Mouse (Mus musculus): ENCODE measurements around the gene Hexim1. TPM values are rescaled to one million over a fixed set of nuclear protein-coding genes. Genes with fewer than 3 reads are reported as not detected.

The Hexim1 gene
- total RNA-seq, 2 experiments from 2014 or later = 49.6 to 50.1 TPM

DNA sequence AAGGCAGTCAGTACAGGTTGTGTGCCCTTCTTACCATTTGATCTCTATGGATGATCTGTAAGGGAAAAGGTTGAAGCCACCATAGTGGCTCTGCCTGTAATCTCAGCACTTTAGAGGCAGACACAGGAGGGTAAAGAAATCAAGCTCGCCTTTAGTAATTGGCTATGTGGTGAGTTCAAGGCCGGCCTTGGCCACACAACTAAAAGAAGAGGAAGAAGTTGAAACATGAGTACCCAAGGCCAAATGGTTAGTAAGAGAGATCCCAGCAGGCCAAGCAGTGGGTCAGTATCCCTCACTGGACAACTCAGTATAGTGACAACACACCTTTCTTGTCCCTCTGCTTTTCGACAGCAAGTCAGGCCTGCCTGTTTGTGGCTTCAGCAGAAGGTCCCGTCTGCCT, 33.7 kb downstream of the Hexim1 start:
- DNase-seq = no peak

DNA sequence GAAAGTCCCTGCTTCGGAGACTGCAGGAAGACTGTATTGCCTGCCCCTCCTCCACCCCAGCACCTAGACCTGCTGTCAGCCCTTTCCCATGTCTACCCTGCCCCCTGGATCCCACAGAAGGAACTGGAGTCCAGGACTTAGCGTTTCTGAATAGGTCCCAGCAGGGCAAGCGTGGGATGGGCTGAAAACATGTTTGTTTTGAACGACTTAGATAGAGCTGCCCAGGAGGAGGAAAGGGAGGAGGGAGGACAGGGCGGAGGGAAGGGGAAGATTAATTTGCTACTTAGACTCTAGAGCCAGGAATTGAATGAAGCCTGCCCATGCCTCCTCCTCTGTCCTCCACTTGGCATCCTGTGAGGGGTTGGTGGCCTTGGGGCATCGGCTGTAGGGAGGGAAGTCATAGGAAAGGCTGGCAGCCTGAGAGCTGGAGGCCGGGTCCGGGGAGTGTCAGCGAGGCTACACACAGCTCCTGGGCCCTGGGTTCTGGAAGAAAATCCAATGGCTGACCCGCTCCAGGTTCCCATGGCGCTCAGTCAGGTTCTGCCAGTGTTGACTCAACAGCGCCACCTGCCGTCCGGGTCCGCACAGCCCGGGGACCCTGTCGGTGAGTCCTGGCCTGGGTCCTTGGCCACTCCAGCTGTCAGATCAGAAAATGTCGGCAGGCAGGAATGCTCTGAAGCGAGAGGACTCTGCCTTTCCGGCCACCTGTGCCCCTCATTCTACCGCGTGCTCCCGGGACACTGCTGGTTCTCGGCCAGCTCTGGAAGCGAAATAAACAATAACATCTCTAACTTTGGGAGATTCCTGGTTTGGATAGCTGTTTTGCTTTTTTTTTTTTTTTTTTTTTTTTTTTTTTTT, 42.8 kb downstream of the Hexim1 start:
- DNase-seq = peak; percentile 99

DNA sequence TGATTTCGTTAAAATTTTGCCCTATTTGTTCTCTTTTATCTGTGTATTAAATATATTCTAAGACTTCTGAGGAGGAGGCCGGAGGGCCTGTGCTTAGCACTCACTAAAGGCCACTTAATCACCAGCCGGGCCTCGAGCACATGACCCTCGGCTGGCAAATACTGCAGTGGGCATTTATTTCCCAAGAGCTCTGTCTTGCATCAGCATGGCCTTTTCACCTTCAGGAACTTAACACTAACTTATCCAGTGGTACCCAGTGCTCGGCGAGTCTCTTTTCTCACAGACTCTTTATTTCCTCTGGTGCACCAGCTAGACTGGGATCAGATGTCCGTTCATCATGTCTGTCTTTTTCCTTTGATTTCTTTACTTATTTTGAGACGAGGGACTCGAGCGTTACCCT, 44.7 kb downstream of the Hexim1 start:
- DNase-seq = no peak

DNA sequence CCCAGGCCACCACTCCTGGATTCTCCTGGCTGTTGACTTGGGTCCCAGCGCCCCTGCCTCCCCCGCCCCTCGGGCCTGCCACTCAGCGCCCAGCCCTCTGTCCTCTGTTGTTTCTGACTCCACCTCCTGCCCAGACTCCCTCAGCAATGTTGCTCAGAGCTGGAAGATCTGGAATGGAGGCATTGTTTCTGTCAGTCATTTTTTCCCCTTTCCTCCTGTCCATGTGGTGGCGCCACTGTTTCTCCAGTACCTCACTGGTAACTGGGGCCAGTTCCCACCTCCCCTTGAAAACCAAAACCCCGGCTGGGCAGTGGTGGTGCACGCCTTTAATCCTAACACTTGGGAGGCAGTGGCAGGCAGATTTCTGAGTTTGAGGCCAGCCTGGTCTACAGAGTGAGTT, 45.4 kb downstream of the Hexim1 start:
- DNase-seq = peak; percentile 9

DNA sequence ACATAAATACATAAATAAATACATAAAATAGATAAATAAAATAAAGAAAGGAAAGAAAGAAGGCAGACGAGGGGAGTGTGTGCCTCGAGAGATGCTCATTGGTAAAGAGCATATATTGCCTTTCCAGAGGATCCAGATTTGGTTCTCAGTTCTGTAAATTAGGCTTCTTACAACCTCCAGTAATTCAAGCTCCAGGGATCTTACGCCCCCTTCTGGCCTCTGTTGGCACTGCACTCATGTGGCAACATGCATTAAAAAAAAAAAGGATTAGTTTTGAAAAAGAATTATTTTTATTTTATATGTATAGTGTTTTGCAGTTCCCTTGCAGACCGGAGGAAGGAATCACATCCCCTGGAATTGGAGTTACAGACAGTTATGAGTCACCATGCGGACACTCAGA, 46.1 kb downstream of the Hexim1 start:
- DNase-seq = peak; percentile 56

DNA sequence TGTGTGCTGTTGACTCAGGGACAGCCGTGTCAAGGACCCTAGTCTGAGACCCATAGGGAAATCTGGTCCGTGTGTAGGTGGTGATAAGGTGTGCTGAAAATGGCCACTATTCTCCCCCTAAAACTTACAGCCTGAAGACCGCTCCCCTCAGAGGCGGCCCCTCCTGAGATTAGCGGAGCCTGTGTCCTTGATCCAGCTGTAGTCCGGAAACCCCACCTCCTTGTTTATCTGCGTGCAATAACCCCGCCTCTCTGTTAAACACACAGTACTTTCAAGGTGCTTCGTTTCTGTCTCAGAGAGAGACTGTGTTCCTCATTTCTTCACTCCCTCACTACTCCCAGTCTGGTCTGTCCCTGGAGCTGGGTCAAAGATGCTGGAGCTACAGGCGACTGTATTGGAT, 48.4 kb downstream of the Hexim1 start:
- peak; percentile 61 for DNase-seq

DNA sequence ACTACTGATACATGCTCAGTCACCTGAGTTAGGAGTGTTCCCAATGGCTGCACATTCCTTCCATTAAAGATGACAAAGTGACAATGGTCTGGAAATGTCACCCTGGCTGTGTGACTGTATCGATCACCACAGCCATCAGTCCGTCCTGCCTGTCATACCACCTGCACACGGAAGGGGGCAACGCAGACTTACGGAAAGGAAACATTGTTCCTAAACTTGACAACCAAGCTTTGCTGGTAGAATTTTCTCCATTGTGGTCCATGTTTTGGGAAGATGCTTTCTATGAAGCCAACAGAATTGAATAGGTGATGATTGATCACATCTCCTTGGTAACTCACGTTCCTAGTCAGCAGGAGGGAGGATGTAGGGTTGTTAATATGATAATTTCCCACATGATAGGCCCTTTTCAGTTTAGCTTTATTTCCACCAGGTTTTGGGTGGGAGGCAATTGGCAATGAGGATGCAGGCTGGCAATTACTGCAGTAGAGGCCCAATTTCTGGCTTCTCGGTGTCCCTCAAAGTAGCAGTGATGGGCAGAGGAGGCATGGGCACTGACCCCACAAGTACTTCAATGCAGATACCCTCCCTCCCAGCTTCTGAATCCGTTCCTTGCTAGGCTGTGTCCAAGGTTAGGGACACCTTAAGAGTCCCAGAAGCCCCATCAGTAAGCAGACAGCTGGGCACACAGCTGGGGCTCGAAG, 52.8 kb downstream of the Hexim1 start:
- peak; percentile 83 for DNase-seq

Other genes starting within 250 kb of the Hexim1 start
- 10 to 100 TPM; 67.6 to 87.0 TPM for gene Eftud2, start 235.2 kb upstream of the Hexim1 start, total RNA-seq (2021)
- under 1 TPM; 0.21 to 0.27 TPM for gene Ccdc103, start 235.0 kb upstream of the Hexim1 start, total RNA-seq (2021)
- not detected for gene Fam187a, start 231.1 kb upstream of the Hexim1 start, total RNA-seq (2021)
- gene Gfap, start 215.3 kb upstream of the Hexim1 start, total RNA-seq (2021) = under 1 TPM; 0.90 to 0.91 TPM
- gene Kif18b, start 191.1 kb upstream of the Hexim1 start, total RNA-seq (2021) = 10 to 100 TPM in 1 of 2 experiments, 1 to 10 TPM in 1; 6.9 to 10.4 TPM
- gene C1ql1, start 169.5 kb upstream of the Hexim1 start, total RNA-seq (2021) = 10 to 100 TPM; 31.9 to 34.6 TPM
- 10 to 100 TPM; 81.8 to 85.9 TPM for gene Nmt1, start 88.0 kb upstream of the Hexim1 start, total RNA-seq (2021)
- gene Dcakd, start 87.9 kb upstream of the Hexim1 start, total RNA-seq (2021) = 10 to 100 TPM; 65.6 to 74.8 TPM
- 10 to 100 TPM in 1 of 2 experiments, 1 to 10 TPM in 1; 8.7 to 11.0 TPM for gene Plcd3, start 14.6 kb upstream of the Hexim1 start, total RNA-seq (2021)
- gene Acbd4, start 14.5 kb upstream of the Hexim1 start, total RNA-seq (2021) = 10 to 100 TPM; 81.0 to 94.7 TPM
- gene Hexim2, start 16.2 kb downstream of the Hexim1 start, total RNA-seq (2021) = 1 to 10 TPM; 4.8 to 8.9 TPM
- 10 to 100 TPM; 17.7 to 20.5 TPM for gene Fmnl1, start 54.9 kb downstream of the Hexim1 start, total RNA-seq (2021)
- under 1 TPM in 1 of 2 experiments, not detected in 1; 0.27 TPM for gene 1700023F06Rik, start 92.3 kb downstream of the Hexim1 start, total RNA-seq (2021)
- gene Spata32, start 102.2 kb downstream of the Hexim1 start, total RNA-seq (2021) = not detected
- 1 to 10 TPM; 5.2 to 6.9 TPM for gene Map3k14, start 151.2 kb downstream of the Hexim1 start, total RNA-seq (2021)
- gene Arhgap27, start 247.5 kb downstream of the Hexim1 start, total RNA-seq (2021) = 10 to 100 TPM; 23.1 to 24.5 TPM

Data from adrenal gland, postnatal 10 days (tissue).